Mouse (Mus musculus) 3134 (cell line): Measurements from ENCODE around the gene Ugt1a9.
"Not testable (repeated sequence)": the region's sequence is repeated elsewhere in the genome, so short reads cannot be mapped to it uniquely, and the experiment has no call there.

Experiments
- DNase-seq: peaks from one replicate; pipeline ENCODE4 v3.0.0-alpha.2; 2011; ENCODE audit warnings: low spot score; ENCODE audit not compliant: insufficient read length; ENCODE audit errors: extremely low read depth

Ugt1a9 gene

GRCm38 (mm10) chr1:88217144-88217543, 146.5 kb downstream of the Ugt1a9 start:
- DNase-seq = no peak

DNA sequence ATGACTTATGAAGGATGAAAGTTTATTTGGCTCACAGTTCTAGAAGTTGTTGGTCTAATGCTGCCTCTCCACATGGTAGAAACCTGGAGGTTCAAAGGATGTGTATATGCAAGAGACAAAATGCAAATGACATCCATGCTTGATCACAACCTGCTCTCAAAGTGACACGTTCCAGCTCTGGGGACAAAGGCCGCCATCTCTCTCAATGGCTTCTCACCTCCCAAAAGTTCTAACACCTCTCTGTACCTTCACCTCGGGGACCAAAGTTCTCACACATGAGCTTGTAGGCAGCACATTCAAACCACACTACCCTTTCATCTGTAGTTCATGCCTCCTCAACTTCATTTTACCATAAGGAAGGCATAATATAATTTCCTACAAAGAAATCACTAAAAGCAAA, 147.0 kb downstream of the Ugt1a9 start:
- peak; percentile 3 for DNase-seq

DNA sequence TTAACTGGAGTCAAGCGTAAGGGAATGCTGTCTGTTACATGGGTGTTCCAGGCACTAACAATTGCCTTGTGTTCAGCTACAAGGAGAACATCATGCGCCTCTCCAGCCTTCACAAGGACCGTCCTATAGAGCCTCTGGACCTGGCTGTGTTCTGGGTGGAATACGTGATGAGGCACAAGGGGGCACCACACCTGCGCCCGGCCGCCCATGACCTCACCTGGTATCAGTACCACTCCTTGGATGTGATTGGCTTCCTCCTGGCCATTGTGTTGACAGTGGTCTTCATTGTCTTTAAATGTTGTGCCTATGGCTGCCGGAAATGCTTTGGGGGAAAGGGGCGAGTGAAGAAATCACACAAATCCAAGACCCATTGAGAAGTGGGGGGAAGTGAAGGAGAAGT, 147.5 kb downstream of the Ugt1a9 start:
- DNase-seq = peak; percentile 14

DNA sequence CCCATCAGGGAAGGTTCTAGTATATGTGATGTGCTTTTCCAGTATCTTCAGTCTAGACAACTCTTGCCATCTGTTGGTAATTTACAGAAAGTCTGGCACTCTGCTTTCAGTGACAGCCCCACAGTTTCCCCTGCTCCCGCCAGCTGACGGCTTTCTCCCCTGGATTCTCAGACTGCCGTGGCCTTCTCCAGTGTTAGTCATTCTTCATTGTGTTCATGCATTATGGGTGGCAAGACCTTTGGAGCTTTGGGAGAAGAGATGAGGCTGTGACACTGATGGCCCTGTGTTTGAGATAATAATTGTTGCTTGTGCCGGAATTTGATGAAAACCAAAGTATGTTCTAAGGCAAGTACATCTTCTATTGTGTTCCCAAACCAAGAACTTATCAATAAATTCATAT, 148.0 kb downstream of the Ugt1a9 start:
- DNase-seq = peak; percentile 4

DNA sequence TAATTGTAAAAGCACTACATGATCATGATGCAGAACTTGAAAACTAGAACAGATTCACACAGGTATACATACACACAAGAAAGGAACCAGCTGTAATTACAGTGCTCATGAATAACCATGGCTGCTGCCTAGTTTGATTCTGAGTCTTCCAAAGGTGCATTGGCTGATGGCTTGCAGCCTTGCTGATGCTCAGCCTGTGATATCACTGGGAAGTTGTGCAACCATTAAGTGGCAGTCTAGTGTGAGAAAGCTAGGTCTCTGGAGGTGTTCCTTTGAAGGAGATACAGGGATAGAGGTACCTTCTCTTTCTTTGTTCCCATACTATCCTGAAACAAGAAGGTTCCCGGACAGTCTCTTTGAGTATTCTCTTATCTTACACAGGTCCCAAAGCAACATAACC, 148.5 kb downstream of the Ugt1a9 start:
- peak; percentile 12 for DNase-seq

- peak; percentile 10 for DNase-seq
These were observed 149.7 kb downstream of the Ugt1a9 start for GRCm38 (mm10) chr1:88220336-88220735.

DNA sequence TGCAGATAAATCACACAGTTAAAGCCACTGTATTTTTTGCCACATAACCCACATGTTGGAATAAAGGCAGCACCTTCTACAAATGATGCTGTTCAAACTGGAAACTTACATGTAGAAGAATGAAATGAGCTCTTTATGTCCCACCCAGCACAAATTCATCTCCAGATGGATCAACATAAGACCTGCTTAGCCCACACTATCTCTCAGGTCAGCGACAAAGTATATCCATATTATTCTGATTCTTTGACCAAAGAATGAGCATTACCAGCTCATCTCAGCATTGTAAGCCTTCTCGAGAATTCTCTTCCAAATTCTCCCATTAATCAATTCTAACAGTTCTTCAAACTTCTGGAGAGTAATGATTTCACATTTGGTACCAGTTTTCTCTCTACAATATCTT, 151.6 kb downstream of the Ugt1a9 start:
- no peak for DNase-seq

DNA sequence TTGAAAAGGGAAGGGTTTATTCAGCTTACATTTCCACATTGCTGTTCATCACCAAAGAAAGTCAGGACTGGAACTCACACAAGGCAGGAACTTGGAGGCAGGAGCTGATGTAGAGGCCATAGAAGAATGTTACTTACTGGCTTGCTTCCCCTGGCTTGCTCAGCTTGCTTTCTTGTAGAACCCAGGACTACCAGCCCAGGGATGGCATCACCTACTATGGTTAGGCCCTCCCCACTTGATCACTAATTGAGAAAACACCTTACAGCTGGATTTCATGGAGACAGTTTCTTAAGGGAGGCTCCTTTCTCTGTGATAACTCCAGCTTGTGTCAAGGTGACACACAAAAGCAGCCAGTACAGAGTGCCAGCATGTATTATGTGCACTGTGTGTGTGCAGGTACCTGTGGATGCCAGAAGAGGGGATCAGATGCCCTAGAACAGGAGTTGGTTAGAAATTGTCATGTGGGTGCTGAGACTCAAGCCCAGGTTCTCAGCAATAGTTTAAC, 152.5 kb downstream of the Ugt1a9 start:
- DNase-seq = not testable (repeated sequence)

- no peak for DNase-seq
These were observed 153.0 kb downstream of the Ugt1a9 start for GRCm38 (mm10) chr1:88223591-88223990.

DNA sequence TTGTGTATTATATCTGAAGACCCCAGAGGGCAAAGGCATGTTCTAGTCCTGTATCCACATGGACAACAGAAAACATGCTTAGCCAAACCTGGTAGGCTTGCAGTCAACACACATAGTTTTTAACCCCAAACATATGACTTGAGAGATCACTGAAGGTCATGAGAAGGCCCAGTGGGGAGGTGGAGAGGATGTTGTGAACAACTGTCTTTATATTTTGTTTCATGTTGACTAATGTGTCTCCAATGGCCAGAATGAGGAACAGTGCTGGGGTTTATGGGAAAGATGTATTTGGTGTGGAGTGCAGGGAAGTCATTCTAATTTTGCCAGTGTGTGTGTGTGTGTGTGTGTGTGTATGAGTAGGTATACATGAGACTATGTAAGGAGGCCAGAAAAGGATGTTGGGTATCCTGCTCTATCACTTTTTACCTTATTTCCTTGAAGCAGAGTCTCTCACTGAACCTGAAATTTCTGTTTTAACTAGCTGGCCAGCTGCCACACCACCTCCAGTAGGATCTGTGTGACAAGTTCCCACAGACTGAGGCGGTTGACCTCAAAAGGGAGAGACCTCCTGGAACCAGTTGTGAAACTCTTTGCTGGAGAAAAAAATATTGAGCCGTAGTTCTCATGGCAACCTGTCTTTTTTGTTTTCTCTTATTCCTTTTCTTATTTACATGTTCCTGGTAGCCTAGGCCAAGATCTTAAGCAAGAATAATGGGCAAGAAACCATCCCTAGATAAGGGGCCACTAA, 153.6 kb downstream of the Ugt1a9 start:
- DNase-seq = no peak

- not testable (repeated sequence) for DNase-seq
These were observed 154.7 kb downstream of the Ugt1a9 start for GRCm38 (mm10) chr1:88225301-88225700.

- no peak for DNase-seq
These were observed 155.1 kb downstream of the Ugt1a9 start for GRCm38 (mm10) chr1:88225741-88226140.

DNA sequence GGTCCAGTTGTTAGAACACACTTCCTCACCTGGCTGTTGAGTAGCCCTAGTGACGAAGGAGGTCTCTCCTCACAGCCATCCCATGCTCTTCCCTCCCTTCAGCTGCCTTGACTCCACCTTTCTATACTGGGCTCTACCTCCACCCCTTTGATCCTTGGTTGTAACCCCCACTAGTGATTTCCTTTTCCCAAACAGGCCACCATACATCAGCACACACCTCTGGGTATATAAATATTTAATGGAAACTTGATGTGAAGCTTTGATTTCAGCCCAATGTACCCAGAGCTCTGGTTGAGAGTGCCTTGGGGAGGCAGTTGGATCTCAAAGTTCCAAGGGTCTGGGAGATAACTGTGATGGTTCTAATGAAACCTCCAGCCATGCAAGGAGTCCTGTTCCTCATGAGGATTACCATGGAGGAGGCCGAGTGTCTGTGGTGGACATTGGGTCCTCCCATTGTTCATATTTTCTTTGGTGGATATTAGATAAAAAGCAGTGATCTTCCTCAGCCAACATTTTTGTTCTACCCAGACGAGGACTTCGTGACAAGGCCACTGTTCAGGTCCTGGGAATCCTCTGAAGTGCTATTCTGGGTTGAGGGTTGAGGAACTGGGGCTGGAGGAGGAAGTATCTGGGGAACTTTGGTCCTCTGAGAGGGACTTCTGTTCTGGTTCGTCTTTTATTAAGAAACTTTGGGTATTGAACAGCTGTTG, 156.2 kb downstream of the Ugt1a9 start, which contains the start of gene Mroh2a:
Gene Mroh2a (plus strand): TSS at position 317 of the 710 bp plus-strand sequence.
- DNase-seq = no peak

GRCm38 (mm10) chr1:88227482-88227881, 156.9 kb downstream of the Ugt1a9 start:
- DNase-seq = no peak

DNA sequence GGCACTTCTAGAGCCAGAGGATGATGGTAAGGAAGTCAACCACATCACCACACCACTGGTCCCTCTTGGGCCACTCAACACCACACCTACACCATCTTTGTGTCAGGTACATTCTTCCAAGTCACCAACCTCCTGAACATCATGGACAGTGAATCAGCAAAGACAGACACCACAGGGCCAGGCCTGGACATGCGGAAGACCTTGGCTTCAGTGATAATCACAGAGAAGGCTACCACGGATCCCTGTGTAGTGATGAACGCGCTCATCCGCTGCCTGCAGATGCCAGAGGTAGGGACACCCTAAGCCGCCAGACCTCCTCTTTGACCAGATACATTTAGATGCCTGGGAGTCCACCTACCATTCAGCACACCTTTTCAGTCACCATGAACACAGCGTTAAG, 157.5 kb downstream of the Ugt1a9 start:
- DNase-seq = no peak

DNA sequence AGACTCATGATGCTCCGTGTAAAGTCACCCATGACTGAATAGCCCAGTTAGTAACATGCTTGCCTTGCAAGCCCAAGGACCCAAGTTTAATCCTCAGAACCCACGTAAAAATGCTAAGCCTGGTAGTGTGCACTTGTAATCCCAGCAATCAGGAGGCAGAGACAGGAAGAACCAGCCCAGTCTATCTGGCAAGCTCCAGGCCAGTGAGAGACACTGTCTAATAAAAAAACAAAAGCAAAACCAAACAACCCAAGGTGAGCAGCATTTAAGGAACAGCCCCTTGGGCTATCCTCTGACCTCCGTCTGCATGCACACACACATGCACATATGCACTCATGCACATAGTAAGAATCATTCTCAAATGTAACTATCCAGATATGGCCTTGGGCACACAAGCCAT, 159.0 kb downstream of the Ugt1a9 start:
- DNase-seq = no peak

GRCm38 (mm10) chr1:88229986-88230385, 159.4 kb downstream of the Ugt1a9 start:
- no peak for DNase-seq

- no peak for DNase-seq
These were observed 159.8 kb downstream of the Ugt1a9 start for GRCm38 (mm10) chr1:88230421-88230820.

- DNase-seq = no peak
These were observed 160.6 kb downstream of the Ugt1a9 start for GRCm38 (mm10) chr1:88230981-88231802.

DNA sequence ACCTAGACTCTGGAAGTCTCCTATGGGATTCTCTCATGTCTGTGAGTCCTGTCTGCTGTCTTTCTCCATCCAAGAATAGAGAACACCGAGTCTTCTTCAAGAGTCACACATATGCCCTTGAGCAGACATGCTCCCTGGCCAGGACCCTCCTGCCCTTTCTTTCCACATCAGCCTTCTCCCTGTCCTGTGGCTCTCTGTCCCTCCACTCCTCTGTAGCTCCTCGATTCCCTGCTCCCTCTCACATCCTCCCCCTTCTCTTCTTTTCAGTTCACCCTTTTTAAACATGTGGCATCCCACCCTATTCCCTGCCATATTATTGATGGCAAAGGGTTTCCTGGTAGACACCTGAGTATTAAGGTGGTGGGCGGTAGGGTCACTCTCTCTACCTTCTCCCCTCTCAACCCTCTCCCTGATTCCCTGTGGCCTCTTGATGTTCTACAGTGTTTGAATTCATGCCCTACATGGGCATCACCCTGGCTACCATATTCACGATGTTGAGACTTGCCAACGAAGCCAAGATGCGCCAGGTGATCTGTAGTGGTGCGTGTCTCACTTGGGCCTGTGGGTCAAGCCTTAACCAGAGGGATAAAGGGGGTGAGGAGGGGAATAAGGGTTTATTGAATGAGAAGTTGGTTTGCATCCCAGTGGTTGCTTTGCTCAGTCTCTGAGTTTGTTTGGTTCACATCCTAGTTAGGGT, 161.4 kb downstream of the Ugt1a9 start:
- DNase-seq = no peak
